Mouse (Mus musculus) MEL (cell line): ENCODE results near the gene Whamm. TPM values are rescaled to one million over a fixed set of nuclear protein-coding genes. Genes with fewer than 3 reads are reported as not detected.
A peak's percentile ranks its signal among the peaks of the same experiment; 100 is the strongest.

Experiments used
- DNase-seq: peaks from one replicate; pipeline ENCODE4 v3.0.0; 2011; ENCODE audit warnings: low read depth, low spot score
- H3K27ac ChIP-seq: 2 replicates; pipeline ENCODE4 v1.5.1; 2012; ENCODE audit warnings: low read depth, mild to moderate bottlenecking, control low read depth, low read length, moderate library complexity; ENCODE audit not compliant: control insufficient read depth
- H3K27me3 ChIP-seq, 2 experiments: fragments of 150-350 bp in 1 of 2; sonication (generic) in 1 of 2; 2 replicates each; pipeline ENCODE4 v1.6.1; 2012; ENCODE audit warnings: low read length in 2 of 2, mild to moderate bottlenecking in 2 of 2, improper control_type of control experiment in 1 of 2, moderate library complexity in 1 of 2; ENCODE audit not compliant: insufficient read depth in 2 of 2, control insufficient read depth in 1 of 2
- H3K36me3 ChIP-seq, 2 experiments: 2 replicates each; pipeline ENCODE4 v1.6.1; 2012 to 2014; ENCODE audit warnings: low read length in 2 of 2, improper control_type of control experiment in 1 of 2, inconsistent platforms in 1 of 2, mild to moderate bottlenecking in 1 of 2; ENCODE audit not compliant: insufficient read depth in 2 of 2, control insufficient read depth in 1 of 2
- H3K4me1 ChIP-seq, 2 experiments: fragments of 150-350 bp in 1 of 2; sonication (generic) in 1 of 2; 2 replicates each; pipeline ENCODE4 v1.6.1; 2012; ENCODE audit warnings: low read length in 2 of 2, improper control_type of control experiment in 1 of 2, mild to moderate bottlenecking in 1 of 2; ENCODE audit not compliant: insufficient read depth in 2 of 2, control insufficient read depth in 1 of 2
- H3K4me3 ChIP-seq, 2 experiments: fragments of 150-350 bp in 1 of 2; sonication (generic) in 1 of 2; 2 replicates each; pipeline ENCODE4 v1.5.1; 2012; ENCODE audit warnings: low read depth in 2 of 2, low read length in 2 of 2, mild to moderate bottlenecking in 2 of 2, moderate library complexity in 2 of 2, control low read depth in 1 of 2, improper control_type of control experiment in 1 of 2; ENCODE audit not compliant: control insufficient read depth in 1 of 2, insufficient read depth in 1 of 2
- H3K79me2 ChIP-seq: 2 replicates; pipeline ENCODE4 v1.6.1; 2012; ENCODE audit warnings: mild to moderate bottlenecking, low read length, moderate library complexity; ENCODE audit not compliant: control insufficient read depth, poor library complexity, insufficient read depth
- H3K9ac ChIP-seq: 2 replicates; pipeline ENCODE4 v1.6.1; 2012; ENCODE audit warnings: low read depth, mild to moderate bottlenecking, control low read depth, low read length, moderate library complexity; ENCODE audit not compliant: control insufficient read depth, poor library complexity, severe bottlenecking
- H3K9me3 ChIP-seq: fragments of 150-350 bp; sonication (generic); replicated peaks from 2 replicates; pipeline ENCODE4 v1.6.1; 2012; ENCODE audit warnings: mild to moderate bottlenecking, low read length, improper control_type of control experiment, moderate library complexity; ENCODE audit not compliant: insufficient read depth
- CHD1 ChIP-seq: IDR thresholded peaks from 2 replicates; pipeline ENCODE4 v1.6.1; 2012; ENCODE audit warnings: low read depth, mild to moderate bottlenecking, inconsistent platforms, low read length, improper control_type of control experiment
- CTCF ChIP-seq, 3 experiments: IDR thresholded peaks in 2 of 3; conservative IDR thresholded peaks in 1 of 3; 2 replicates each; pipeline ENCODE4 v1.5.1; 2011 to 2012; ENCODE audit warnings: low read length in 3 of 3, low read depth in 2 of 3, mild to moderate bottlenecking in 2 of 3, improper control_type of control experiment in 1 of 3, inconsistent platforms in 1 of 3, mixed read lengths in 1 of 3, moderate library complexity in 1 of 3; ENCODE audit not compliant: control insufficient read depth in 1 of 3, insufficient read depth in 1 of 3, poor library complexity in 1 of 3, severe bottlenecking in 1 of 3
- E2F4 ChIP-seq: IDR thresholded peaks from 2 replicates; pipeline ENCODE4 v1.6.1; 2011; ENCODE audit warnings: low read depth, low read length, improper control_type of control experiment, borderline replicate concordance
- ETS1 ChIP-seq: IDR thresholded peaks from 2 replicates; pipeline ENCODE4 v1.6.1; 2012; ENCODE audit warnings: low read depth, mild to moderate bottlenecking, inconsistent platforms, low read length, improper control_type of control experiment, moderate library complexity
- GABPA ChIP-seq: IDR thresholded peaks from 2 replicates; pipeline ENCODE4 v1.6.1; 2012; ENCODE audit warnings: low read depth, mild to moderate bottlenecking, inconsistent platforms, low read length, improper control_type of control experiment, moderate library complexity
- HCFC1 ChIP-seq: IDR thresholded peaks from 2 replicates; pipeline ENCODE4 v1.6.1; 2012; ENCODE audit warnings: low read depth, mild to moderate bottlenecking, inconsistent platforms, low read length, improper control_type of control experiment, moderate library complexity
- MAZ ChIP-seq: IDR thresholded peaks from 2 replicates; pipeline ENCODE4 v1.6.1; 2012; ENCODE audit warnings: low read depth, mild to moderate bottlenecking, inconsistent platforms, low read length, improper control_type of control experiment
- MEF2A ChIP-seq: IDR thresholded peaks from 2 replicates; pipeline ENCODE4 v1.6.1; 2014; ENCODE audit warnings: low read depth, mild to moderate bottlenecking, inconsistent platforms, low read length, improper control_type of control experiment; ENCODE audit not compliant: poor library complexity, insufficient replicate concordance, severe bottlenecking; ENCODE audit errors: extremely low read depth
- NELFE ChIP-seq: IDR thresholded peaks from 2 replicates; pipeline ENCODE4 v1.6.1; 2011; ENCODE audit warnings: low read depth, low read length, improper control_type of control experiment
- POLR2AphosphoS2 ChIP-seq: IDR thresholded peaks from 2 replicates; pipeline ENCODE4 v1.6.1; 2011; ENCODE audit warnings: low read length, improper control_type of control experiment
- POLR2AphosphoS5 ChIP-seq: IDR thresholded peaks from 2 replicates; pipeline ENCODE4 v1.6.1; 2012; ENCODE audit warnings: low read depth, borderline replicate concordance, mild to moderate bottlenecking, inconsistent platforms, low read length, moderate library complexity, mixed read lengths
- RAD21 ChIP-seq: IDR thresholded peaks from 2 replicates; pipeline ENCODE4 v1.6.1; 2011; ENCODE audit warnings: mild to moderate bottlenecking, low read depth, low read length, improper control_type of control experiment
- RCOR1 ChIP-seq: IDR thresholded peaks from 2 replicates; pipeline ENCODE4 v1.6.1; 2012; ENCODE audit warnings: low read depth, mild to moderate bottlenecking, inconsistent platforms, low read length, improper control_type of control experiment
- SMC3 ChIP-seq: IDR thresholded peaks from 2 replicates; pipeline ENCODE4 v1.6.1; 2011; ENCODE audit warnings: low read depth, low read length, improper control_type of control experiment
- TAL1 ChIP-seq: IDR thresholded peaks from 2 replicates; pipeline ENCODE4 v1.6.1; 2012; ENCODE audit warnings: mild to moderate bottlenecking, inconsistent platforms, low read length, moderate library complexity, mixed read lengths
- TCF12 ChIP-seq: IDR thresholded peaks from 2 replicates; pipeline ENCODE4 v1.6.1; 2014; ENCODE audit warnings: low read depth, mild to moderate bottlenecking, inconsistent platforms, low read length, improper control_type of control experiment, moderate library complexity
- USF1 ChIP-seq: IDR thresholded peaks from 2 replicates; pipeline ENCODE4 v1.6.1; 2014; ENCODE audit warnings: low read depth, mild to moderate bottlenecking, inconsistent platforms, low read length, improper control_type of control experiment, moderate library complexity
- USF2 ChIP-seq, 2 experiments: IDR thresholded peaks; 2 replicates each; pipeline ENCODE4 v1.6.1; 2011 to 2012; ENCODE audit warnings: improper control_type of control experiment in 2 of 2, low read length in 2 of 2, borderline replicate concordance in 1 of 2, inconsistent platforms in 1 of 2, low read depth in 1 of 2, mild to moderate bottlenecking in 1 of 2; ENCODE audit not compliant: insufficient read depth in 1 of 2
- ZC3H11A ChIP-seq: IDR thresholded peaks from 2 replicates; pipeline ENCODE4 v1.6.1; 2012; ENCODE audit warnings: low read depth, mild to moderate bottlenecking, inconsistent platforms, low read length, improper control_type of control experiment
- ZKSCAN1 ChIP-seq: IDR thresholded peaks from 2 replicates; pipeline ENCODE4 v1.6.1; 2012; ENCODE audit warnings: low read depth, mild to moderate bottlenecking, inconsistent platforms, low read length, improper control_type of control experiment, moderate library complexity
- ZMIZ1 ChIP-seq: IDR thresholded peaks from 2 replicates; pipeline ENCODE4 v1.6.1; 2012; ENCODE audit warnings: low read depth, mild to moderate bottlenecking, inconsistent platforms, low read length, improper control_type of control experiment, moderate library complexity
- ZNF384 ChIP-seq: IDR thresholded peaks from 2 replicates; pipeline ENCODE4 v1.6.1; 2012; ENCODE audit warnings: low read depth, mild to moderate bottlenecking, inconsistent platforms, low read length, improper control_type of control experiment
- polyA plus RNA-seq, 2 experiments: library from polyadenylated mRNA; stranded (reverse) in 1 of 2; unstranded in 1 of 2; fragments of >175 nt in 1 of 2; fragments of >200 nt in 1 of 2; gene quantifications; 2 replicates each; pipeline versions ENCODE4 v1.2.1 to v1.2.4; 2012; ENCODE audit warnings: low replicate concordance in 2 of 2, low read depth in 1 of 2; ENCODE audit not compliant: insufficient read length in 2 of 2, insufficient read depth in 1 of 2, missing spikeins in 1 of 2
- total RNA-seq: library from RNA; depleted of rRNA; stranded (reverse); fragments of 300-350 nt; gene quantifications from 2 replicates; pipeline ENCODE4 v1.2.3, GENCODE M21; 2012

Gene Whamm
- total and polyA plus RNA-seq, 3 experiments = 9.4 to 22.9 TPM; not detected in 1

- TF ChIP-seq POLR2AphosphoS2 = no peak
Measured at GRCm38 (mm10) chr7:81605489-81605888, 34.4 kb downstream of the Whamm start (continued).

DNA sequence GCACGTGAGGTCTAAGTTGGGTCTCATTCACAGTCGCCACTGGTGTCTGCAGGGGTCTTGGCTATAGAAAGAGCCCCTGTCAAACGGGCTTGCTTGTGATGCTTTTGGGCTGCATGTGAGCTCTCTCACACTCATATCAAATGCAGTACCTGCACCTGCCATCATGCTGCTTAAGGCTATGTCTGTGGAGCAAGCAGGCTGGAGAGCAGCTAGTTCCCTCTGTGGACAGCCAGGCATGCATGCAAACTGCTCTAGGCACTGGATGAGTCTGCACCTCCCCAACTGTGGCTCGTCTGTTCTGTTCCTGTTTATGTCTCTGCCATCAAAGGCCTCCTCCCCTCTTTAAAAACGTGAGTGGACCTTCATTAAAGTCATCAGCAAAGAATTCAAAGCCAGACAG, 35.4 kb downstream of the Whamm start:
- peaks cover 2 to 13% of the 10 kb centered on the region in 2 experiments; a peak in 3 of 4 replicates for H3K4me1 ChIP-seq
- H3K27ac ChIP-seq = no peak overlapping the region
- no peaks in the 10 kb centered on the region for H3K27me3 ChIP-seq
- H3K4me3 ChIP-seq = no peak overlapping the region
- peaks cover 0 to 5% of the 10 kb centered on the region in 2 experiments; a peak in 2 of 4 replicates for H3K36me3 ChIP-seq
- H3K9ac ChIP-seq = no peak overlapping the region
- no peaks in the 10 kb centered on the region for H3K79me2 ChIP-seq
- DNase-seq = peak; percentile 38
- H3K9me3 ChIP-seq = no peaks in the 10 kb centered on the region
- TF ChIP-seq MEF2A (no peak), POLR2AphosphoS5 (no peak), ETS1 (no peak), USF2 (IDR thresholded peaks at IDR 0.05; ENCODE audit: borderline replicate concordance in 1 of 2, insufficient read depth in 1 of 2, low read depth in 1 of 2, low read length in 2 of 2) (no peak), POLR2AphosphoS2 (no peak), ZMIZ1 (no peak), ZNF384 (no peak), ZC3H11A (no peak)

DNA sequence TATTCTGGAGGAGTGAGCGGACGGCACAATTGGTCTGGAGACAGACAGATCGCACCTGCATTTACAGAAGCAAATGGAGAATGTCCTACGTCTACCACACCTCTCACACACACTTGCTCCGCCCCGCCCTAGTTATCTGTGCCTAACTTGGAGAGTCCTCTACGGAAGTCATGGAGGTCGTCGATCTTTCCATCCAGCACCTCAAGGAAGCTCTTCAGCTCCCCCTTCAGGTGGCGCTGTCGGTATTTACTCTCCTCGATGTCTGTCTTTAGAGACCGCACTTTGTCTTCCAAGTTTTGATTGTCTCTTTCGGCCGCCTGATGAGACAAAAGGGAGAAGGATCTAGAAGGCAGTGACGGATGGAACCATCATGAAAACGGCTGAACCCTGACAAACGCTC, 39.1 kb downstream of the Whamm start:
- no peaks in the 10 kb centered on the region for H3K27me3 ChIP-seq
- no peak overlapping the region for H3K27ac ChIP-seq
- peak; percentile 42 for DNase-seq
- TF ChIP-seq ZKSCAN1 (no peak), POLR2AphosphoS2 (no peak), MAZ (no peak), CTCF (IDR thresholded peaks at IDR 0.05 in 2 of 3, conservative IDR thresholded peaks at IDR 0.05 in 1 of 3; ENCODE audit: control insufficient read depth in 1 of 3, insufficient read depth in 1 of 3, low read depth in 2 of 3, low read length in 3 of 3, poor library complexity in 1 of 3, severe bottlenecking in 1 of 3) (peak; percentile 33 to 42 (median 37); a peak in 4 of 6 replicates), HCFC1 (no peak), RAD21 (peak; percentile 10), SMC3 (peak; percentile 22; the same call in 1 of the 2 replicates), ZMIZ1 (no peak), TCF12 (no peak), POLR2AphosphoS5 (no peak), RCOR1 (no peak), NELFE (no peak), USF1 (no peak), GABPA (no peak), E2F4 (no peak), TAL1 (no peak), CHD1 (no peak)
- TF ChIP-seq, all 39 proteins: peak for 3
- no peaks in the 10 kb centered on the region for H3K9me3 ChIP-seq
- no peak overlapping the region for H3K9ac ChIP-seq
- H3K4me1 ChIP-seq = peaks cover 0 to 10% of the 10 kb centered on the region in 2 experiments; a peak in 3 of 4 replicates
- no peaks in the 10 kb centered on the region for H3K79me2 ChIP-seq
- no peak overlapping the region for H3K4me3 ChIP-seq
- peaks cover 0 to under 1% of the 10 kb centered on the region in 2 experiments; a peak in 2 of 4 replicates for H3K36me3 ChIP-seq
